Mouse (Mus musculus): ENCODE data around the gene Mmp1b.
"Not testable (repeated sequence)": the region's sequence is repeated elsewhere in the genome, so short reads cannot be mapped to it uniquely, and the experiment has no call there.

The Mmp1b gene

DNA sequence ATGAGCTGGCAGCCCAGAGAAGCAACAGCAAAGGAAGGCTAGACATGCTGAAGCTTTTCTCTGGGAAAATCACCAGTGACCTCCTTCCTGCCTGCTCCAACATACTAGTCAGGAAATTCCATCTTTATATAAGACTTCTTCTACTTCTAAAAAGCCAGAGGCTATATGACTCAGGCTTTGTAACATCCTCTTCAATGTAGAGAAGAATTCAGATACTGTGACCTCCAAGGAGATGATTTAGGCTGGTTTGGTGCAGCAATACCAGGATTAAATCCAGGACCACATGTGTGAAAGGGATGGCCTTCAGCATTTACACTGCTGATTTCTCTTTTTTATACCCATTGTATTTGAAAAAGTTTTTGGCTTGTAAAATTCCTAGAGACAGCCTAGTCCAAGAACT lies at the start of gene Mmp1b:
Gene Mmp1b (minus strand): TSS at position 101 of the 400 bp plus-strand sequence.
- no peak for DNase-seq (ENCODE audit: low spot score)

GRCm38 (mm10) chr9:7396556-7396955 lies 8.7 kb upstream of the Mmp1b start:
- DNase-seq (ENCODE audit: low spot score) = not testable (repeated sequence)

DNA sequence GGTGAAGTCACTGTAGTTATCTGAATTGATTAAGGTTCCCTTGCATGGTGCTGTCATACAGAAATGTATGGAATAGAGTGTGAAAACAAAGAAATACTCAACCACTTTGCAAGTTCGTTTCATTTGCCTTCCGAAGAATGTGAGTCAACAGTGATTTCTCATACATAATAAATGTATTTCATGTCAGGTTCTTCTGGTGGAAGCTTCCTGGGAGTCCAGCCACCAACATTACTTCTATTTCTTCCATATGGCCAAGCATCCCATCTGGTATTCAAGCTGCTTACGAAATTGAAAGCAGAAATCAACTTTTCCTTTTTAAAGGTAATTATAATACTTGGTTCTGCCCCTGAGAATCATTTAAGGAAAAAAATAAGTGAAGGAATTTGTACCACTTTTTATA lies 33.3 kb downstream of the Mmp1b start:
- no peak for DNase-seq (ENCODE audit: low spot score)

DNA sequence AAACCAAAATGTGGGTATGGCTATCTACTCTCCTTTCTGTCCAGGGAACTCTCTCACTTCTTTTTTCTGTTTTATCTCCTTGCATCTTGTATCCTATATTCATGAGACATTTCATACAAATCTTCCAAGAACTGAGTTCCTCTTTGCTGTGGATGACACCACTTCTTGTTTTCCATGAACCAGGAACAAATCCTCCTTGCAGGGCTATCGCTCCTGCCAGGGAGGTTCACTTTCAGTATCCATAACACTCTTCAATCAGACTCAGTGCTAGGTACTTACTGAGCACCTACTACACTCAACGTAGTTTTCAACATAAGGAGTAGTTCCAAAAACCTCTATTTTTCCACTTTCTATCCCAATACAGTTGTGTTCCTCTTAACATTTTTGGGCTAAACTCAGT lies 42.3 kb downstream of the Mmp1b start:
- no peak for DNase-seq (ENCODE audit: low spot score)

GRCm38 (mm10) chr9:7344107-7344506 lies 43.7 kb downstream of the Mmp1b start, which contains the start of gene Mmp12:
Gene Mmp12, plus strand, starts transcription at chr9:7344381.
- DNase-seq (ENCODE audit: low spot score) = no peak

DNA sequence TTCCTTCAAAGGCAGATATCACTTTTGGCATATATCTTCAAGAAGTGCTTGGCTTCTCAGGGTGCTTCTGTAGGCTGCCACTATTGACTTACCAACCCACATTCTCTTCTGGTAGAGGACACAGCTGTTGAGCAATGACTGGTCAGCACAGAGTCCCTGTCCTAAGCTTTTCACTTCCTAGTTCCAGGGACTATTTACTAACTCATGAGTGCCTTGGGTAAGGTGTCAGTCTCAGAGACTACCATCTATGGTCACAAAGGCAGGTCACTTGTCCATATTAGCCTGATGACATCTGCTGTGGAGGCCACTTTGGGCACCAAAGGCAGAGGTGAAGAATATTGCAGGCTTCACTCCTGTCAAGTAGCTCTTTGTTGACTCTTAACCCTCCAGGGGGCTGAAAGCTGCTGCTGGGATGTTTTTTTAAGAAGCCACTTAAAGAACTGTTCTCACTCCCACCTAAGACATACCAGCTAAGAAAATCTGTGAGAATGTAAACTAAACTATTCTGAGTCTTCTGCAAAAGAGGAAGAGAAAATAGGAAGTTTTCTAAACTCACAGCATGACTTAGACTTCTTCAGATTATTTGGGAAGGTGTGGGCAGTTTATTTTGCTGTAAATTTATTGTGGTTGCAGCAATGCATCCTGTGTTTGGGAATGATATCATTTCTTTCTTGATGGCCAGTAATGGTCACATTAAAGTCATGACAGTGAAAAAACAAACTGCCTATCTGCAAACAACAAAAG lies 50.9 kb downstream of the Mmp1b start:
- no peak for DNase-seq (ENCODE audit: low spot score)

- no peak for DNase-seq (ENCODE audit: low spot score)
Measured at GRCm38 (mm10) chr9:7335766-7336680, 51.8 kb downstream of the Mmp1b start.

- DNase-seq (ENCODE audit: low spot score) = no peak
Measured at GRCm38 (mm10) chr9:7331847-7332246, 56.0 kb downstream of the Mmp1b start.

Data from ovary, postnatal 36 days (tissue).